Mouse (Mus musculus) midbrain, embryonic 15.5 days (tissue): ENCODE data around the gene Efnb1. TPM values are rescaled to one million over a fixed set of nuclear protein-coding genes. Genes with fewer than 3 reads are reported as not detected.

ENCODE experiments used
- ATAC-seq: fragments of 200-750 bp; cut with Nextera tagmentation; replicated peaks from 2 replicates; pipeline ENCODE4 v1.8.0; 2017; ENCODE audit warnings: moderate TSS enrichment
- H3K27ac ChIP-seq: fragments of 300-500 bp; sonication (generic); 2 replicates; pipeline ENCODE4 v1.5.1; 2015; ENCODE audit warnings: mild to moderate bottlenecking, inconsistent platforms
- H3K27me3 ChIP-seq: fragments of 300-500 bp; sonication (generic); replicated peaks from 2 replicates; pipeline ENCODE4 v1.6.1; 2015; ENCODE audit warnings: inconsistent platforms
- H3K36me3 ChIP-seq: fragments of 300-500 bp; sonication (generic); replicated peaks from 2 replicates; pipeline ENCODE4 v1.6.1; 2015; ENCODE audit warnings: inconsistent platforms
- H3K4me1 ChIP-seq: fragments of 300-500 bp; sonication (generic); 2 replicates; pipeline ENCODE4 v1.6.1; 2015; ENCODE audit warnings: inconsistent platforms
- H3K4me2 ChIP-seq: fragments of 300-500 bp; sonication (generic); 2 replicates; pipeline ENCODE4 v1.6.1; 2015; ENCODE audit warnings: inconsistent platforms, mild to moderate bottlenecking, moderate library complexity
- H3K4me3 ChIP-seq: fragments of 300-500 bp; sonication (generic); 2 replicates; pipeline ENCODE4 v1.5.1; 2015; ENCODE audit warnings: mild to moderate bottlenecking, inconsistent platforms
- H3K9ac ChIP-seq: fragments of 300-500 bp; sonication (generic); 2 replicates; pipeline ENCODE4 v1.6.1; 2015; ENCODE audit warnings: mild to moderate bottlenecking, inconsistent platforms
- H3K9me3 ChIP-seq: fragments of 300-500 bp; sonication (generic); 2 replicates; pipeline ENCODE4 v1.6.1; 2016; ENCODE audit warnings: inconsistent platforms
- WGBS: fragments of 180-500 bp; shearing (Covaris S2); methylation state at CpG from one replicate; pipeline ENCODE4 v1.1.7; 2015; ENCODE audit warnings: mixed read lengths; 5-methylcytosine and 5-hydroxymethylcytosine counted together
- polyA plus RNA-seq: library from polyadenylated mRNA; unstranded; fragments of >200 nt; fragmentation: Nextera tagmentation; extraction: Ambion mirVana; gene quantifications from 2 replicates; pipeline ENCODE4 v1.2.1, GENCODE M21; 2015

Efnb1 gene
- polyA plus RNA-seq, 1 experiment from 2014 or later: 25.6 TPM

GRCm38 (mm10) chrX:99164111-99164510 lies 28.2 kb downstream of the Efnb1 start:
- Histone ChIP-seq H3K9me3 (no peaks in the 10 kb centered on the region), H3K4me1 (no peaks in the 10 kb centered on the region; the same call in 1 of the 2 replicates), H3K27me3 (peaks cover 10% of the 10 kb centered on the region; the same call in 1 of the 2 replicates), H3K36me3 (no peaks in the 10 kb centered on the region), H3K4me3 (no peak overlapping the region), H3K4me2 (no peak overlapping the region), H3K9ac (no peak overlapping the region), H3K27ac (no peak overlapping the region)
- WGBS: 82% methylated on average over 2 of the region's 2 CpGs
- no peak for ATAC-seq

- WGBS: 46% methylated on average over 4 of the region's 4 CpGs
- H3K9ac ChIP-seq: no peak overlapping the region
- no peaks in the 10 kb centered on the region for H3K9me3 ChIP-seq
- ATAC-seq: no peak
- H3K36me3 ChIP-seq: no peaks in the 10 kb centered on the region
- H3K27me3 ChIP-seq: peaks cover 10% of the 10 kb centered on the region; the same call in 1 of the 2 replicates
- no peaks in the 10 kb centered on the region; the same call in 1 of the 2 replicates for H3K4me1 ChIP-seq
- no peak overlapping the region for H3K27ac ChIP-seq
- no peak overlapping the region for H3K4me3 ChIP-seq
- H3K4me2 ChIP-seq: no peak overlapping the region
Measured at GRCm38 (mm10) chrX:99164855-99165368, 29.0 kb downstream of the Efnb1 start.

GRCm38 (mm10) chrX:99167014-99167413 lies 31.1 kb downstream of the Efnb1 start:
- Histone ChIP-seq H3K4me1 (no peaks in the 10 kb centered on the region; the same call in 1 of the 2 replicates), H3K9me3 (no peaks in the 10 kb centered on the region), H3K27me3 (0 out of 2 replicates have a peak, but pooled peaks cover 19% of the 10 kb centered on the region), H3K9ac (no peak overlapping the region), H3K27ac (no peak overlapping the region), H3K36me3 (no peaks in the 10 kb centered on the region), H3K4me2 (no peak overlapping the region), H3K4me3 (no peak overlapping the region)
- no peak for ATAC-seq
- WGBS: 80% methylated on average over 1 of the region's 1 CpGs

- no peak overlapping the region for H3K4me2 ChIP-seq
- H3K9ac ChIP-seq: no peak overlapping the region
- H3K9me3 ChIP-seq: no peaks in the 10 kb centered on the region
- no peaks in the 10 kb centered on the region; the same call in 1 of the 2 replicates for H3K4me1 ChIP-seq
- no peaks in the 10 kb centered on the region for H3K36me3 ChIP-seq
- WGBS: 72% methylated on average over 7 of the region's 7 CpGs
- H3K27me3 ChIP-seq: 0 out of 2 replicates have a peak, but pooled peaks cover 19% of the 10 kb centered on the region
- H3K4me3 ChIP-seq: no peak overlapping the region
- H3K27ac ChIP-seq: no peak overlapping the region
- no peak for ATAC-seq
Measured at GRCm38 (mm10) chrX:99167550-99167949, 31.6 kb downstream of the Efnb1 start.

GRCm38 (mm10) chrX:99172301-99172700 lies 36.4 kb downstream of the Efnb1 start:
- 40% methylated on average over 5 of the region's 5 CpGs for WGBS
- peaks cover 12% of the 10 kb centered on the region; the same call in 1 of the 2 replicates for H3K27me3 ChIP-seq

GRCm38 (mm10) chrX:99185081-99185596 lies 49.2 kb downstream of the Efnb1 start:
- no peaks in the 10 kb centered on the region for H3K4me1 ChIP-seq
- no peak overlapping the region for H3K27ac ChIP-seq
- no peak; the same call in 1 of the 2 replicates for ATAC-seq
- 47% methylated on average over 9 of the region's 9 CpGs for WGBS
- H3K9me3 ChIP-seq: no peaks in the 10 kb centered on the region
- peaks cover 15% of the 10 kb centered on the region for H3K27me3 ChIP-seq
- no peak overlapping the region for H3K4me2 ChIP-seq
- H3K36me3 ChIP-seq: no peaks in the 10 kb centered on the region
- H3K4me3 ChIP-seq: no peak overlapping the region
- H3K9ac ChIP-seq: no peak overlapping the region

More at GRCm38 (mm10) chrX:99172301-99172700, 36.4 kb downstream of the Efnb1 start:
- ATAC-seq: no peak
- Histone ChIP-seq H3K4me1 (no peaks in the 10 kb centered on the region), H3K4me3 (no peak overlapping the region), H3K9ac (no peak overlapping the region), H3K9me3 (no peaks in the 10 kb centered on the region), H3K36me3 (no peaks in the 10 kb centered on the region), H3K27ac (no peak overlapping the region), H3K4me2 (no peak overlapping the region)

GRCm38 (mm10) chrX:99186497-99187435 lies 50.8 kb downstream of the Efnb1 start:
- H3K4me2 ChIP-seq: no peak overlapping the region
- no peaks in the 10 kb centered on the region for H3K4me1 ChIP-seq
- no peaks in the 10 kb centered on the region for H3K9me3 ChIP-seq
- peaks cover 10% of the 10 kb centered on the region for H3K27me3 ChIP-seq
- H3K27ac ChIP-seq: no peak overlapping the region
- WGBS: 37% methylated on average over 10 of the region's 10 CpGs
- no peak overlapping the region for H3K9ac ChIP-seq
- H3K4me3 ChIP-seq: no peak overlapping the region
- H3K36me3 ChIP-seq: no peaks in the 10 kb centered on the region
- ATAC-seq: peak; percentile 45; the same call in 1 of the 2 replicates

- no peaks in the 10 kb centered on the region for H3K36me3 ChIP-seq
- H3K9ac ChIP-seq: no peak overlapping the region
- no peak overlapping the region for H3K27ac ChIP-seq
- no peaks in the 10 kb centered on the region for H3K9me3 ChIP-seq
- no peak overlapping the region for H3K4me2 ChIP-seq
- H3K4me1 ChIP-seq: no peaks in the 10 kb centered on the region
- no peak overlapping the region for H3K4me3 ChIP-seq
- ATAC-seq: no peak
- peaks cover 8% of the 10 kb centered on the region for H3K27me3 ChIP-seq
- WGBS: 76% methylated on average over 10 of the region's 10 CpGs
Measured at GRCm38 (mm10) chrX:99191441-99192087, 55.6 kb downstream of the Efnb1 start.

- H3K27me3 ChIP-seq: peaks cover 4% of the 10 kb centered on the region; the same call in 1 of the 2 replicates
- ATAC-seq: no peak
- H3K27ac ChIP-seq: no peak overlapping the region
Measured at GRCm38 (mm10) chrX:99196910-99197309, 61.0 kb downstream of the Efnb1 start.

GRCm38 (mm10) chrX:99198532-99198931 lies 62.6 kb downstream of the Efnb1 start:
- Histone ChIP-seq H3K27ac (peak overlapping the region; percentile 79), H3K4me3 (peak overlapping the region; percentile 21), H3K36me3 (no peaks in the 10 kb centered on the region), H3K9me3 (no peaks in the 10 kb centered on the region), H3K27me3 (peaks cover 4% of the 10 kb centered on the region; the same call in 1 of the 2 replicates), H3K9ac (peak overlapping the region; percentile 22; the same call in 1 of the 2 replicates), H3K4me2 (peak overlapping the region; percentile 41), H3K4me1 (peaks cover 12% of the 10 kb centered on the region)
- 29% methylated on average over 5 of the region's 9 CpGs for WGBS
- ATAC-seq: peak; percentile 71

More at GRCm38 (mm10) chrX:99196910-99197309, 61.0 kb downstream of the Efnb1 start:
- WGBS: 35% methylated on average over 9 of the region's 9 CpGs
- H3K4me3 ChIP-seq: no peak overlapping the region
- no peaks in the 10 kb centered on the region for H3K36me3 ChIP-seq
- H3K4me1 ChIP-seq: peaks cover 12% of the 10 kb centered on the region
- H3K4me2 ChIP-seq: no peak overlapping the region
- no peak overlapping the region for H3K9ac ChIP-seq
- H3K9me3 ChIP-seq: no peaks in the 10 kb centered on the region
